In genomic region chr12:31984664-31985063, GRCm38 (mm10) we compare ENCODE assay signal across 12 mouse cellular contexts. TPM values are rescaled to one million over a fixed set of nuclear protein-coding genes. Genes with fewer than 3 reads are reported as not detected.
DNase-seq lines count a peak whose midpoint lies in the region; ATAC-seq and TF ChIP-seq lines count a peak whose summit lies in the region.
"Had no signal": no experiment of that assay in that cellular context is flagged by ENCODE, and none has a peak within 500 bp of the region (broad histone marks: within the 10 kb centered on the region; RNA-seq: fewer than 3 reads in every experiment).

No protein-coding gene starts in this region.

- peak overlapping the region; percentile 56; the same call in 1 of the 2 replicates for H3K27ac ChIP-seq in heart, embryonic 10.5 days
- H3K27ac ChIP-seq in heart, embryonic 12.5 days (ENCODE audit: poor library complexity, severe bottlenecking) = no peak overlapping the region
- no peak overlapping the region for H3K27ac ChIP-seq in liver, embryonic 11.5 days (ENCODE audit: low read depth, low read length)
- no peak overlapping the region for H3K27ac ChIP-seq in liver, postnatal 0 days (ENCODE audit: low read depth)
- H3K27ac ChIP-seq in forebrain, embryonic 15.5 days (replicated peaks) = peak overlapping the region; percentile 83
- H3K27ac ChIP-seq: heart, adult 2 months; liver, embryonic 15.5 days had no signal

- no peaks in the 10 kb centered on the region for H3K27me3 ChIP-seq in heart, embryonic 10.5 days (ENCODE audit: insufficient read depth, poor library complexity, severe bottlenecking)
- no peaks in the 10 kb centered on the region for H3K27me3 ChIP-seq in heart, embryonic 12.5 days (replicated peaks)
- no peaks in the 10 kb centered on the region for H3K27me3 ChIP-seq in liver, embryonic 11.5 days (replicated peaks; ENCODE audit: control insufficient read depth, insufficient read depth, low read length)
- H3K27me3 ChIP-seq in liver, postnatal 0 days (ENCODE audit: insufficient read depth, low read length) = no peaks in the 10 kb centered on the region
- H3K27me3 ChIP-seq in forebrain, embryonic 15.5 days = no peaks in the 10 kb centered on the region
- H3K27me3 ChIP-seq: liver, embryonic 15.5 days; Patski had no signal

- no peak for TF ChIP-seq EP300 in liver, postnatal 0 days (IDR thresholded peaks at IDR 0.05; ENCODE audit: low read depth)

- no peak overlapping the region for H3K9ac ChIP-seq in heart, embryonic 12.5 days
- no peak overlapping the region for H3K9ac ChIP-seq in liver, embryonic 11.5 days (ENCODE audit: low read depth, low read length)
- H3K9ac ChIP-seq in liver, postnatal 0 days (replicated peaks) = no peak overlapping the region
- no peak overlapping the region for H3K9ac ChIP-seq in forebrain, embryonic 15.5 days (replicated peaks)
- H3K9ac ChIP-seq: liver, embryonic 15.5 days had no signal

- H3K4me3 ChIP-seq in heart, embryonic 10.5 days = no peak overlapping the region
- H3K4me3 ChIP-seq in heart, embryonic 12.5 days = no peak overlapping the region
- no peak overlapping the region for H3K4me3 ChIP-seq in liver, embryonic 11.5 days (ENCODE audit: low read depth, low read length)
- no peak overlapping the region for H3K4me3 ChIP-seq in liver, postnatal 0 days (ENCODE audit: low read depth, low read length)
- H3K4me3 ChIP-seq in forebrain, embryonic 15.5 days = no peak overlapping the region
- H3K4me3 ChIP-seq: heart, adult 2 months; liver, embryonic 15.5 days had no signal

- TF ChIP-seq CTCF in liver, postnatal 0 days (IDR thresholded peaks at IDR 0.05; ENCODE audit: low read depth) = no peak

- H3K36me3 ChIP-seq in heart, embryonic 10.5 days = no peaks in the 10 kb centered on the region
- no peaks in the 10 kb centered on the region for H3K36me3 ChIP-seq in heart, embryonic 12.5 days
- no peaks in the 10 kb centered on the region; the same call in 1 of the 2 replicates for H3K36me3 ChIP-seq in liver, embryonic 11.5 days (ENCODE audit: control insufficient read depth, insufficient read depth, low read length)
- peaks cover 4% of the 10 kb centered on the region for H3K36me3 ChIP-seq in liver, postnatal 0 days (replicated peaks; ENCODE audit: insufficient read depth, low read length)
- H3K36me3 ChIP-seq in forebrain, embryonic 15.5 days = no peaks in the 10 kb centered on the region

- WGBS in heart, embryonic 10.5 days = 63% methylated on average over 12 of the region's 12 CpGs
- WGBS in heart, embryonic 12.5 days = 53% methylated on average over 12 of the region's 12 CpGs
- WGBS in liver, embryonic 11.5 days = 49% methylated on average over 12 of the region's 12 CpGs
- 32% methylated on average over 12 of the region's 12 CpGs for WGBS in liver, postnatal 0 days (ENCODE audit: insufficient replicate concordance)
- WGBS in forebrain, embryonic 15.5 days = 67% methylated on average over 12 of the region's 12 CpGs

- no peaks in the 10 kb centered on the region for H3K9me3 ChIP-seq in heart, embryonic 10.5 days
- H3K9me3 ChIP-seq in heart, embryonic 12.5 days (replicated peaks) = no peaks in the 10 kb centered on the region
- no peaks in the 10 kb centered on the region for H3K9me3 ChIP-seq in liver, embryonic 11.5 days (ENCODE audit: control insufficient read depth, low read length)
- H3K9me3 ChIP-seq in liver, postnatal 0 days (ENCODE audit: low read length) = no peaks in the 10 kb centered on the region
- H3K9me3 ChIP-seq in forebrain, embryonic 15.5 days = no peaks in the 10 kb centered on the region
- H3K9me3 ChIP-seq: liver, embryonic 15.5 days had no signal

- H3K4me2 ChIP-seq in heart, embryonic 12.5 days = no peak overlapping the region
- H3K4me2 ChIP-seq in liver, embryonic 11.5 days = no peak overlapping the region; the same call in 1 of the 2 replicates
- no peak overlapping the region for H3K4me2 ChIP-seq in liver, postnatal 0 days (ENCODE audit: low read depth, low read length)
- no peak overlapping the region for H3K4me2 ChIP-seq in forebrain, embryonic 15.5 days (replicated peaks)
- H3K4me2 ChIP-seq: liver, embryonic 15.5 days had no signal

- DNase-seq in heart, embryonic 10.5 days (ENCODE audit: low spot score) = no peak
- peak; percentile 31 for DNase-seq in liver, embryonic 11.5 days (ENCODE audit: low spot score)
- DNase-seq in liver, postnatal 0 days = no peak
- peak; percentile 60 to 73 for DNase-seq in kidney, postnatal 4 days
- DNase-seq in ovary, postnatal 10 days (ENCODE audit: low spot score) = no peak
- no peak for DNase-seq in spleen, adult 12 weeks (ENCODE audit: low spot score)
- DNase-seq: adrenal gland, postnatal 14 days had no signal

- peaks cover 9% of the 10 kb centered on the region for H3K4me1 ChIP-seq in heart, embryonic 10.5 days
- peaks cover 12% of the 10 kb centered on the region; the same call in 1 of the 2 replicates for H3K4me1 ChIP-seq in heart, embryonic 12.5 days (replicated peaks)
- H3K4me1 ChIP-seq in liver, embryonic 11.5 days (replicated peaks; ENCODE audit: control insufficient read depth, insufficient read depth, low read length) = no peaks in the 10 kb centered on the region; the same call in none of the 2 replicates
- H3K4me1 ChIP-seq in liver, postnatal 0 days (ENCODE audit: insufficient read depth) = 0 out of 2 replicates have a peak, but pooled peaks cover 6% of the 10 kb centered on the region
- H3K4me1 ChIP-seq in forebrain, embryonic 15.5 days = peaks cover 30% of the 10 kb centered on the region

- ATAC-seq in heart, embryonic 12.5 days (ENCODE audit: insufficient number of reproducible peaks, low FRiP score) = no peak
- no peak for ATAC-seq in liver, embryonic 11.5 days (replicated peaks; ENCODE audit: low FRiP score)
- no peak for ATAC-seq in liver, postnatal 0 days
- no peak for ATAC-seq in forebrain, embryonic 15.5 days (replicated peaks)
- ATAC-seq: Patski had no signal

RNA-seq across cellular contexts. Expression of gene Hbp1, which starts 34.3 kb away (rescaled TPM):
- polyA plus RNA-seq in heart, embryonic 10.5 days (2016; fragmentation: Nextera tagmentation; extraction: Ambion mirVana) = 84.4 and 84.7 TPM in 2 replicates
- 93.7 and 97.0 TPM in 2 replicates for polyA plus RNA-seq in heart, embryonic 12.5 days (2016; fragmentation: Nextera tagmentation; extraction: Ambion mirVana)
- polyA plus RNA-seq in liver, embryonic 11.5 days (2014; fragmentation: Nextera tagmentation; extraction: Ambion mirVana) = 51.3 and 57.5 TPM in 2 replicates
- polyA plus RNA-seq in liver, postnatal 0 days (2015; fragmentation: Nextera tagmentation; extraction: Ambion mirVana) = 47.3 and 50.1 TPM in 2 replicates
- polyA plus RNA-seq in forebrain, embryonic 15.5 days (2015; fragmentation: Nextera tagmentation; extraction: Ambion mirVana) = 85.6 and 87.7 TPM in 2 replicates

Comparison
In these comparisons a context has a peak if more than half of its experiments do, and no peak if none do; other contexts are left out.
1. DNase-seq: peak in liver, embryonic 11.5 days (single experiment) and kidney, postnatal 4 days (2 of 2); none in heart, embryonic 10.5 days (single experiment), liver, postnatal 0 days (single experiment), ovary, postnatal 10 days (single experiment) and spleen, adult 12 weeks (single experiment).
2. H3K27ac ChIP-seq: peak in heart, embryonic 10.5 days (single experiment) and forebrain, embryonic 15.5 days (single experiment); none in heart, embryonic 12.5 days (single experiment), liver, embryonic 11.5 days (single experiment) and liver, postnatal 0 days (single experiment).